Mouse (Mus musculus) CH12.LX (cell line): ENCODE measurements around the gene Ppp4c.

Experiments used
- CTCF ChIP-seq, 2 experiments: IDR thresholded peaks in 1 of 2; conservative IDR thresholded peaks in 1 of 2; 2 replicates each; pipeline ENCODE4 v1.5.1; 2011 to 2012; ENCODE audit warnings: low read depth in 2 of 2, low read length in 2 of 2, improper control_type of control experiment in 1 of 2, inconsistent platforms in 1 of 2, mild to moderate bottlenecking in 1 of 2, moderate library complexity in 1 of 2
- HCFC1 ChIP-seq: IDR thresholded peaks from 2 replicates; pipeline ENCODE4 v1.6.1; 2012; ENCODE audit warnings: low read depth, mild to moderate bottlenecking, inconsistent platforms, low read length, improper control_type of control experiment
- POLR2A ChIP-seq: IDR thresholded peaks from 2 replicates; pipeline ENCODE4 v1.6.1; 2011; ENCODE audit warnings: low read depth, mild to moderate bottlenecking, improper control_type of control experiment, low read length
- POLR2AphosphoS2 ChIP-seq: IDR thresholded peaks from 2 replicates; pipeline ENCODE4 v1.6.1; 2011; ENCODE audit warnings: low read depth, low read length, improper control_type of control experiment
- ZKSCAN1 ChIP-seq: IDR thresholded peaks from 2 replicates; pipeline ENCODE4 v1.6.1; 2012; ENCODE audit warnings: low read depth, inconsistent platforms, low read length, improper control_type of control experiment, borderline replicate concordance

- TF ChIP-seq POLR2A (no peak), POLR2AphosphoS2 (no peak), CTCF (conservative IDR thresholded peaks at IDR 0.05 in 1 of 2, IDR thresholded peaks at IDR 0.05 in 1 of 2; ENCODE audit: low read depth in 2 of 2, low read length in 2 of 2) (no peak), HCFC1 (no peak), ZKSCAN1 (no peak)
Observed at GRCm38 (mm10) chr7:126784469-126784868, 7.8 kb downstream of the Ppp4c start.
